Mouse (Mus musculus): Measurements from ENCODE around the gene Slc5a11. TPM values are rescaled to one million over a fixed set of nuclear protein-coding genes. Genes with fewer than 3 reads are reported as not detected.
A peak's percentile ranks its signal among the peaks of the same experiment; 100 is the strongest.

Slc5a11 gene
- polyA plus RNA-seq, 1 experiment from 2014 or later = 0.58 TPM

DNA sequence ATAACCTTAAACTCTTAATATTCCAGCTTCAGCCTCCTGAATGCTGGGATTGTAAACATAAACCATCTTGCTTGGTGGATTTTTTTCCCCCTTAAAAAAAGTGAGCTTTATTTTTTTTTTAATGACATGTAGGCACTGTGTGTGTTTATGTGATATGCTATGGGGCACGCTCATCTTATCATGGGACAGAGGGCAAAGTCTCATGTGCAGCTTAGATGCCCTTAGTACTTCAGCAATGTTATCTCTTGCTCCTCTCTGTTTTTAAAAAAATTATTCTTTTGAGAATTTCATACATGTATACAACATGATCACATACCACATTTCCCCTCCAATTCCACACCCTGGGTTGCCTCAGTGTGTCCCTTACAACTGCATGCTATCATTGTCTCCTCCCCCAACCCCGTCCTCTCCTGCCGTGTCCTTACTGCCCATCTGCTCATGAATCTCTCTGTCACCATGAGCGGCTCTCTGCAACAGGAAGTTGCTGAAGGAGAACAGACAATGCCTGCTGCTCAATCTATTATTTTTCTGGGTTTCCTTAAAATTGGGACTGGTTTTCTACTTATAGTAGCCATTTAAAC lies 32.0 kb downstream of the Slc5a11 start:
- no peaks in the 10 kb centered on the region for H3K9me3 ChIP-seq (replicated peaks; ENCODE audit: control insufficient read depth, low read length)
- no peak overlapping the region for H3K9ac ChIP-seq (ENCODE audit: low read depth, low read length)
- 21% methylated on average over 4 of the region's 4 CpGs for WGBS (ENCODE audit: insufficient replicate concordance)

DNA sequence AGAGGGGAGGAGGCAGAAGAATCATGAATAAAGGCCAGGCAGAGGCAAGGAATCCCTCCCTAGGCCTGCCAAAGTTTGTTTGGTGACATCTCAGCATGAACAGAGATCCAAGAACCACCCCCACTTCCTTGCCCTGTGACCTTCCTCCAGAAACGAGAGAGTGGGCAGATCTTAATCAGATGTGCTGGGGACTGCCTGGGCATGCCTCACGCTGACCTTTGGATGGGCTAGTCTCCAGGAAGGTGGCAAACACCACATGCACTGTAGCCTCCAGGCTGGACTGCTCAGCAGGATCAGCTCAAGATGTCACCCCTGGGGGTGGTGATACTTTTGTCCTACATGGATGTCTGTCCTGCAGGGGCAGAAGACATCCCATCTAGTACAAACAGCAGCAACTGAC lies 33.6 kb downstream of the Slc5a11 start:
- H3K4me1 ChIP-seq (ENCODE audit: control insufficient read depth, low read depth, low read length) = no peaks in the 10 kb centered on the region; the same call in 1 of the 2 replicates
- H3K4me3 ChIP-seq (ENCODE audit: low read depth, low read length) = no peak overlapping the region
- no peak overlapping the region for H3K9ac ChIP-seq (ENCODE audit: low read depth, low read length)
- no peak overlapping the region for H3K4me2 ChIP-seq (ENCODE audit: low read depth, low read length)
- WGBS (ENCODE audit: insufficient replicate concordance) = 33% methylated on average over 2 of the region's 2 CpGs
- H3K36me3 ChIP-seq (ENCODE audit: control insufficient read depth, insufficient read depth) = no peaks in the 10 kb centered on the region
- no peaks in the 10 kb centered on the region for H3K27me3 ChIP-seq (ENCODE audit: control insufficient read depth, insufficient read depth, low read depth, low read length)
- ATAC-seq (ENCODE audit: low read depth) = no peak
- no peak overlapping the region for H3K27ac ChIP-seq (ENCODE audit: low read length)
- no peaks in the 10 kb centered on the region for H3K9me3 ChIP-seq (replicated peaks; ENCODE audit: control insufficient read depth, low read length)

More for the DNA sequence above, 32.0 kb downstream of the Slc5a11 start:
- Histone ChIP-seq H3K36me3 (ENCODE audit: control insufficient read depth, insufficient read depth) (no peaks in the 10 kb centered on the region), H3K4me1 (ENCODE audit: control insufficient read depth, low read depth, low read length) (no peaks in the 10 kb centered on the region; the same call in 1 of the 2 replicates), H3K4me3 (ENCODE audit: low read depth, low read length) (no peak overlapping the region), H3K27ac (ENCODE audit: low read length) (no peak overlapping the region), H3K27me3 (ENCODE audit: control insufficient read depth, insufficient read depth, low read depth, low read length) (no peaks in the 10 kb centered on the region), H3K4me2 (ENCODE audit: low read depth, low read length) (no peak overlapping the region)
- peak; percentile 59; the same call in 1 of the 2 replicates for ATAC-seq (ENCODE audit: low read depth)

DNA sequence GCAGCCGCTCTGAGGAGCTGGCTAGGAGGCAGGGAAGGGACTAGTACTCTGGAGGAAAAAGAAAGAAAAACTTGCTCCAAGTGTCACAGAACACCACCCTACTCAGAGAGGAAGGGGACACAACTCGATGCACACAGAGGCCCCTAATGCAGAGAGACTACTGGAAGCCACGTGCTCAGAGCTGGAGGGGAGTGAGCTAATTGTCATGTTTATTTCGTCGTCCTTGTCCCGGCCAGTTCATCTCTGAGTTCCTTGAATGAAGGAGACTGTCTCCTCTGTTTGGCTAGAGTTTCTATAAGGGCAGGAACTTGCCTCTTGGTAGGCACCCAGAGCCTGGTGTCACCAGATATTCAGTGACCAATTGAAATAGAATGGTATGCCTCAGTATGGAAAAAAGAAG lies 36.8 kb downstream of the Slc5a11 start:
- no peaks in the 10 kb centered on the region; the same call in 1 of the 2 replicates for H3K4me1 ChIP-seq (ENCODE audit: control insufficient read depth, low read depth, low read length)
- no peaks in the 10 kb centered on the region for H3K27me3 ChIP-seq (ENCODE audit: control insufficient read depth, insufficient read depth, low read depth, low read length)
- H3K9ac ChIP-seq (ENCODE audit: low read depth, low read length) = no peak overlapping the region
- no peak overlapping the region for H3K27ac ChIP-seq (ENCODE audit: low read length)
- H3K36me3 ChIP-seq (ENCODE audit: control insufficient read depth, insufficient read depth) = no peaks in the 10 kb centered on the region
- ATAC-seq (ENCODE audit: low read depth) = no peak
- no peak overlapping the region for H3K4me3 ChIP-seq (ENCODE audit: low read depth, low read length)
- no peak overlapping the region for H3K4me2 ChIP-seq (ENCODE audit: low read depth, low read length)
- no peaks in the 10 kb centered on the region for H3K9me3 ChIP-seq (replicated peaks; ENCODE audit: control insufficient read depth, low read length)
- WGBS (ENCODE audit: insufficient replicate concordance) = 52% methylated on average over 6 of the region's 6 CpGs

DNA sequence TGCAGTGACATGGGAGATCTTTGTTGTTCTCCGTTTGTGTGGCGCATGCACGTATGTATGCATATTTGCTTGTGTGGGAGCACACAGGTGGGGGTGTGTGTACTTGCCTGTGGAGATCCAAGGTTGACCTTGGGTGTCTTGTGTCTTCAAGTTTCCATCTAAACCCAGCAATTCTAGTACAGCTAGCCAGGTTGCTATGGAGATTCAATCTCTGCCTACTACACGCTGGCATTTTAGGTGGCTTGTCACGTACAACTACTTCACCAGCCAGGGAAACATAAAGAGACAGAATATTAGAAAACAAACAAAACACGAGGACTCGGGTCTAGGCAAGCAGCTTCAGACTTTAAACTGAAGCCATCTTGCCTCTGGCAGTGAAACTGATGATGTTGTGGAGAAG lies 38.8 kb downstream of the Slc5a11 start:
- no peak for ATAC-seq (ENCODE audit: low read depth)
- H3K27me3 ChIP-seq (ENCODE audit: control insufficient read depth, insufficient read depth, low read depth, low read length) = no peaks in the 10 kb centered on the region
- no peak overlapping the region for H3K27ac ChIP-seq (ENCODE audit: low read length)
- H3K9me3 ChIP-seq (replicated peaks; ENCODE audit: control insufficient read depth, low read length) = no peaks in the 10 kb centered on the region
- no peak overlapping the region for H3K4me3 ChIP-seq (ENCODE audit: low read depth, low read length)
- no peak overlapping the region for H3K4me2 ChIP-seq (ENCODE audit: low read depth, low read length)
- H3K36me3 ChIP-seq (ENCODE audit: control insufficient read depth, insufficient read depth) = no peaks in the 10 kb centered on the region
- H3K9ac ChIP-seq (ENCODE audit: low read depth, low read length) = no peak overlapping the region
- H3K4me1 ChIP-seq (ENCODE audit: control insufficient read depth, low read depth, low read length) = no peaks in the 10 kb centered on the region
- WGBS (ENCODE audit: insufficient replicate concordance) = 70% methylated on average over 7 of the region's 7 CpGs

DNA sequence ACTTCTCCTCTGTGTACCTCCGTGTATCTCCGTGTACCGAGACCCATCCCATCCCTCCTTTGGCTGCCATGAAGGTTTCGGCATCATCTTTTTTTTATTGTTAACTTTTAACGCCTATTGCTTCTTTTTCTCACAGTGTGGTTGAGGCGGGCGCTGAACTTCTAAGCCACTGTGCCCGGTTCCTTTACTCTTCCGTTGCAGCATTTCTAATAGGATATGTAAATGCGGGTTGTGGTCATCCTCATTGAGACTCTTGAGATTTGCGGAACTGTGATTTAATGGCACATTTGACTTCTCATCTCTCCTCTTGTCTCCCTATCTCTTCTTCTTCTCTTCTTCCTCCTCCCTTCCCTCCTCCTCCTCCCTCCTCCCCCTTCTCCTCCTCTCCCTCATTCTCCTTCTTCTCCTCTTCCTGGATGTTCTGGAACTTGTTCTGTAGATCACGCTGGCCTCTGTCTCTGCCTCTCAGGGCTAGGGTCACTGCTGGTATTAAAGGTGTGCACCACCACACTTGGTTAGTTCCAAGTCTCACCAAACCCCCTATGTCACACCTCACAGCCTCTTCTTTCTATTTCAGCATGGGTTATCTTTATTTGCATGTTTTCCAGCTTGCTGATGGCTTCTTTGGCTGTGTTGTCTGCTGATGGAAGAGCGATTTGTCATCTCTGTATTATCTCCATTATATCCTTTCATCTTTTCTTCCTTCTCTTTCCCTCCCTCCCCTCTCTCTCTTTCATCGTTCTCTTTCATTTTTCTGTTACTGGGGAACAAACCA lies 39.8 kb downstream of the Slc5a11 start:
- ATAC-seq (ENCODE audit: low read depth) = no peak
- no peak overlapping the region for H3K9ac ChIP-seq (ENCODE audit: low read depth, low read length)
- no peaks in the 10 kb centered on the region for H3K4me1 ChIP-seq (ENCODE audit: control insufficient read depth, low read depth, low read length)
- H3K27me3 ChIP-seq (ENCODE audit: control insufficient read depth, insufficient read depth, low read depth, low read length) = no peaks in the 10 kb centered on the region
- no peak overlapping the region for H3K27ac ChIP-seq (ENCODE audit: low read length)
- H3K4me2 ChIP-seq (ENCODE audit: low read depth, low read length) = no peak overlapping the region
- H3K9me3 ChIP-seq (replicated peaks; ENCODE audit: control insufficient read depth, low read length) = no peaks in the 10 kb centered on the region
- 82% methylated on average over 14 of the region's 14 CpGs for WGBS (ENCODE audit: insufficient replicate concordance)
- H3K4me3 ChIP-seq (ENCODE audit: low read depth, low read length) = no peak overlapping the region
- H3K36me3 ChIP-seq (ENCODE audit: control insufficient read depth, insufficient read depth) = no peaks in the 10 kb centered on the region

DNA sequence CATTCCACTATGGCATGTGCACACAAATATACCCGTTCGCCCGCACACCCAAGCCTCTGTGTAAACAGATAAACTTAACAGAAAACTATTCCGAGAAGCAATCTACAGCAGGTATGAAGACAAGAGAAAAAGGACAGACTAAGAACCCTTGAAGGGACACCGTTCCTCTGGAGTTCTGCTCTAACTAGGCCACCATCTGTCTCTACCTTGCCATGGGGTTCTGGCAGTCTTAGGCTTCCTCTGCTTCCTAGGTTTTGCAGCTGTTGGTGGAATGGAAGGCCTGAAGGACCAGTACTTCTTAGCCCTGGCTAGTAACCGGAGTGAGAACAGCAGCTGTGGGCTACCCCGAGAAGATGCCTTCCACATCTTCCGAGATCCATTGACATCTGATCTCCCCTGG lies 43.5 kb downstream of the Slc5a11 start:
- no peaks in the 10 kb centered on the region for H3K9me3 ChIP-seq (replicated peaks; ENCODE audit: control insufficient read depth, low read length)
- H3K36me3 ChIP-seq (ENCODE audit: control insufficient read depth, insufficient read depth) = no peaks in the 10 kb centered on the region
- H3K9ac ChIP-seq (ENCODE audit: low read depth, low read length) = no peak overlapping the region
- ATAC-seq (ENCODE audit: low read depth) = no peak
- WGBS (ENCODE audit: insufficient replicate concordance) = 72% methylated on average over 8 of the region's 8 CpGs
- no peaks in the 10 kb centered on the region for H3K27me3 ChIP-seq (ENCODE audit: control insufficient read depth, insufficient read depth, low read depth, low read length)
- no peak overlapping the region for H3K4me2 ChIP-seq (ENCODE audit: low read depth, low read length)
- no peaks in the 10 kb centered on the region for H3K4me1 ChIP-seq (ENCODE audit: control insufficient read depth, low read depth, low read length)
- H3K27ac ChIP-seq (ENCODE audit: low read length) = no peak overlapping the region
- H3K4me3 ChIP-seq (ENCODE audit: low read depth, low read length) = no peak overlapping the region

DNA sequence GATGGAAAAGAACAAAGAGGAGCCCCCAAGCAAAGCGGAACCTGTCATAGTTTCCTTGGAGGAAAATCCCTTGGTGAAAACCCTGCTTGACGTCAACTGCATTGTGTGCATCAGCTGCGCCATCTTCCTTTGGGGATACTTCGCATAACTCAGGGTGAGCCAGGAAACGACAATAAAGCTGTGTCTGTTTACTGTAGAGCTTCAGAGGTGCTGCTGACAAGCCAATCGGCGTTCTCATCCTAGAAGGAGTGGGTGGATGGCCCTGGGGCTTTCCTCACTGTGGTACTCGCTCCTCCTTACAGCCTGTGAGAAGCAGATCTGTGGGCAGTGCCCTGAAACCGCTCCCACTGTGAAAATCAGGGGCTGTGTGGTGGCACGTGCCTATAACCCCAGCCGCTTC lies 58.5 kb downstream of the Slc5a11 start:
- 69% methylated on average over 11 of the region's 11 CpGs for WGBS (ENCODE audit: insufficient replicate concordance)
- ATAC-seq (ENCODE audit: low read depth) = no peak

DNA sequence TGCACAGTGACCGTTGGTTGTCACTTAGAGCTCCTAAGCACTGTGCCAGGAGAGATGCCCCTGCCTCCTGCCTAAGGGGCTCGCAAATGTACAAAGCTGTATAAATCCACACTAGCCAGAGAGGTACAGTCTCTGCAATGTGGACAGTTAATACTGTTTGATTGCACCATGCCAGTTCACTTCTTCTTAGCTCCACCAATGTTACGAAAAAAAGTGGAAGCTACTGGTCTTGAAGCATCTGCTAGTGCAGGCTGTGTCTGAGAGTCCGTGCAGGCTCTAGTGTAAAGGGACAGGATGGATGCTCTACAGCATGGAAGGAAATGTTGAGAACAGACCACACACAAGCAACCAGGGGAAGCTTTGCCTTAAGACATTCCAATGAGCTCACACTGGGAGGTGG lies 62.0 kb downstream of the Slc5a11 start:
- ATAC-seq (ENCODE audit: low read depth) = no peak
- no peak overlapping the region for H3K27ac ChIP-seq (ENCODE audit: low read length)
- 75% methylated on average over 4 of the region's 4 CpGs for WGBS (ENCODE audit: insufficient replicate concordance)

More for the DNA sequence above, 58.5 kb downstream of the Slc5a11 start:
- Histone ChIP-seq H3K9ac (ENCODE audit: low read depth, low read length) (no peak overlapping the region), H3K36me3 (ENCODE audit: control insufficient read depth, insufficient read depth) (no peaks in the 10 kb centered on the region), H3K27me3 (ENCODE audit: control insufficient read depth, insufficient read depth, low read depth, low read length) (no peaks in the 10 kb centered on the region), H3K27ac (ENCODE audit: low read length) (no peak overlapping the region), H3K4me2 (ENCODE audit: low read depth, low read length) (no peak overlapping the region), H3K4me1 (ENCODE audit: control insufficient read depth, low read depth, low read length) (no peaks in the 10 kb centered on the region), H3K4me3 (ENCODE audit: low read depth, low read length) (no peak overlapping the region), H3K9me3 (replicated peaks; ENCODE audit: control insufficient read depth, low read length) (no peaks in the 10 kb centered on the region)

DNA sequence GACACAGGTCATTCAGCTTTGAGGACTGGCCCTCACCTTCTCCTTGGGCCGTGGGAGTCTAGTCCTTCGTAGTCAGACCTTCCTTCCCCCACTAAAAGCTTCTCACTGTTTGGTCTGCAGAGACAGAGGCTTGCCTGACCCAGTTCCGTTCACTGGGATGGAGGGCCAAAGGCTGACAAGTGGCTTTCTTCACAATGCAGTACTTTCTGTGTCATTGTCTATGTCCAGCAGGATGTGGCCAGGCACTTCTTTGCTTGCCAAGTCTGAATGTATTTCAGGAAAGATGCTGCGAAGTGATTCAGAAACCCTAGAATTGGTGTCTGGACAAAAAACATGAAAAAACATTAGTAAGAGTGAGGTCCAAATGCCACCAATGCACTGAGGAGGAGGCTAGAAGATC lies 65.2 kb downstream of the Slc5a11 start:
- peaks cover 9% of the 10 kb centered on the region; the same call in 1 of the 2 replicates for H3K36me3 ChIP-seq (ENCODE audit: control insufficient read depth, insufficient read depth)
- H3K27ac ChIP-seq (ENCODE audit: low read length) = no peak overlapping the region
- no peaks in the 10 kb centered on the region for H3K9me3 ChIP-seq (replicated peaks; ENCODE audit: control insufficient read depth, low read length)
- no peaks in the 10 kb centered on the region for H3K27me3 ChIP-seq (ENCODE audit: control insufficient read depth, insufficient read depth, low read depth, low read length)
- ATAC-seq (ENCODE audit: low read depth) = no peak
- WGBS (ENCODE audit: insufficient replicate concordance) = 85% methylated on average over 4 of the region's 4 CpGs
- H3K4me2 ChIP-seq (ENCODE audit: low read depth, low read length) = no peak overlapping the region
- H3K9ac ChIP-seq (ENCODE audit: low read depth, low read length) = no peak overlapping the region
- no peaks in the 10 kb centered on the region for H3K4me1 ChIP-seq (ENCODE audit: control insufficient read depth, low read depth, low read length)
- no peak overlapping the region for H3K4me3 ChIP-seq (ENCODE audit: low read depth, low read length)

More for the DNA sequence above, 62.0 kb downstream of the Slc5a11 start:
- Histone ChIP-seq H3K9me3 (replicated peaks; ENCODE audit: control insufficient read depth, low read length) (no peaks in the 10 kb centered on the region), H3K4me2 (ENCODE audit: low read depth, low read length) (no peak overlapping the region), H3K4me1 (ENCODE audit: control insufficient read depth, low read depth, low read length) (no peaks in the 10 kb centered on the region), H3K4me3 (ENCODE audit: low read depth, low read length) (no peak overlapping the region), H3K36me3 (ENCODE audit: control insufficient read depth, insufficient read depth) (peaks cover 9% of the 10 kb centered on the region; the same call in 1 of the 2 replicates), H3K27me3 (ENCODE audit: control insufficient read depth, insufficient read depth, low read depth, low read length) (no peaks in the 10 kb centered on the region), H3K9ac (ENCODE audit: low read depth, low read length) (no peak overlapping the region)
